In genomic region chr5:132300794-132301193, GRCm38 (mm10) we compare ENCODE assay signal across 22 mouse cellular contexts.
A peak's percentile ranks its signal among the peaks of the same experiment; 100 is the strongest.
DNase-seq lines count a peak whose midpoint lies in the region; ATAC-seq and TF ChIP-seq lines count a peak whose summit lies in the region.
"Had no signal": no experiment of that assay in that cellular context is flagged by ENCODE, and none has a peak within 500 bp of the region (broad histone marks: within the 10 kb centered on the region; RNA-seq: fewer than 3 reads in every experiment).

No protein-coding gene starts in this region.

- H3K4me3 ChIP-seq in kidney, postnatal 0 days (replicated peaks; ENCODE audit: low read depth, low read length), result no peak overlapping the region
- no peak overlapping the region for H3K4me3 ChIP-seq in kidney, embryonic 16.5 days (ENCODE audit: low read length)
- no peak overlapping the region for H3K4me3 ChIP-seq in forebrain, embryonic 13.5 days
- H3K4me3 ChIP-seq: embryonic facial prominence, embryonic 10.5 days; embryonic facial prominence, embryonic 12.5 days had no signal

- ATAC-seq in kidney, postnatal 0 days (replicated peaks; ENCODE audit: low FRiP score, low read depth), result no peak
- ATAC-seq in kidney, embryonic 16.5 days (ENCODE audit: low FRiP score, low TSS enrichment), result no peak
- peak; percentile 83 for ATAC-seq in common myeloid progenitor, adult 5-6 weeks (replicated peaks; ENCODE audit: low read depth, poor library complexity, severe bottlenecking)
- peak; percentile 70 to 71; a peak in 3 of 4 replicates for ATAC-seq in hematopoietic stem cell, adult 5-6 weeks (replicated peaks in 1 of 2; ENCODE audit: insufficient read depth in 1 of 2, low FRiP score in 2 of 2, low TSS enrichment in 1 of 2, low read depth in 1 of 2, poor library complexity in 2 of 2, severe bottlenecking in 2 of 2)
- ATAC-seq in megakaryocyte progenitor cell, adult 5-6 weeks (replicated peaks; ENCODE audit: poor library complexity), result peak; percentile 61
- no peak for ATAC-seq in forebrain, embryonic 13.5 days
- ATAC-seq: activated CD4-positive, CD25-positive, alpha-beta regulatory T cell, adult 4 months; forebrain, embryonic 14.5 days; forebrain, embryonic 16.5 days; Patski had no signal

- no peaks in the 10 kb centered on the region for H3K36me3 ChIP-seq in kidney, postnatal 0 days (ENCODE audit: insufficient read depth, low read length)
- no peaks in the 10 kb centered on the region for H3K36me3 ChIP-seq in kidney, embryonic 16.5 days (ENCODE audit: insufficient read depth, low read length)
- no peaks in the 10 kb centered on the region for H3K36me3 ChIP-seq in forebrain, embryonic 13.5 days (ENCODE audit: poor library complexity, severe bottlenecking)
- H3K36me3 ChIP-seq: embryonic facial prominence, embryonic 10.5 days; embryonic facial prominence, embryonic 12.5 days had no signal

- no peak for TF ChIP-seq CTCF in kidney, postnatal 0 days (IDR thresholded peaks at IDR 0.05; ENCODE audit: low read depth)

- H3K9me3 ChIP-seq in kidney, postnatal 0 days (replicated peaks; ENCODE audit: low read length), result no peaks in the 10 kb centered on the region
- no peaks in the 10 kb centered on the region for H3K9me3 ChIP-seq in kidney, embryonic 16.5 days (ENCODE audit: low read length)
- no peaks in the 10 kb centered on the region for H3K9me3 ChIP-seq in forebrain, embryonic 13.5 days (replicated peaks)
- H3K9me3 ChIP-seq: embryonic facial prominence, embryonic 10.5 days; embryonic facial prominence, embryonic 12.5 days had no signal

- intact Hi-C loops in left cerebral cortex, postnatal 10 days (cut with DNase I), result no loop called here

- 0 out of 2 replicates have a peak, but pooled peaks cover 2% of the 10 kb centered on the region for H3K4me1 ChIP-seq in kidney, postnatal 0 days (replicated peaks; ENCODE audit: insufficient read depth, low read length)
- peaks cover 26% of the 10 kb centered on the region for H3K4me1 ChIP-seq in kidney, embryonic 16.5 days (ENCODE audit: insufficient read depth, low read length)
- peaks cover 71% of the 10 kb centered on the region for H3K4me1 ChIP-seq in forebrain, embryonic 13.5 days

- peak; percentile 34 for DNase-seq in kidney, postnatal 0 days (ENCODE audit: low spot score)
- DNase-seq in thymus, postnatal 10 days (ENCODE audit: low spot score in 2 of 2), result no peak
- DNase-seq in left cerebral cortex, postnatal 10 days (ENCODE audit: extremely low spot score in 1 of 2, low spot score in 2 of 2), result no peak
- DNase-seq: adrenal gland, adult 8-10 months; adrenal gland, postnatal 14 days; cerebellum, adult 11 months; cerebellum, adult 18-20 months; cerebellum, adult 8-10 months; cerebellum, adult 9-11 months; cerebellum, postnatal 14 days; cerebellum, postnatal 36 days had no signal

- no peaks in the 10 kb centered on the region for H3K27me3 ChIP-seq in kidney, postnatal 0 days (ENCODE audit: insufficient read depth, low read length)
- H3K27me3 ChIP-seq in kidney, embryonic 16.5 days (ENCODE audit: insufficient read depth, low read length), result no peaks in the 10 kb centered on the region
- no peaks in the 10 kb centered on the region for H3K27me3 ChIP-seq in forebrain, embryonic 13.5 days
- H3K27me3 ChIP-seq: embryonic facial prominence, embryonic 12.5 days had no signal

- H3K9ac ChIP-seq in kidney, postnatal 0 days (ENCODE audit: low read depth, low read length), result no peak overlapping the region
- no peak overlapping the region for H3K9ac ChIP-seq in kidney, embryonic 16.5 days (replicated peaks; ENCODE audit: low read length)
- H3K9ac ChIP-seq in forebrain, embryonic 13.5 days, result no peak overlapping the region
- H3K9ac ChIP-seq: embryonic facial prominence, embryonic 12.5 days had no signal

- WGBS in kidney, postnatal 0 days, result 30% methylated on average over 4 of the region's 4 CpGs
- 29% methylated on average over 4 of the region's 4 CpGs for WGBS in kidney, embryonic 16.5 days
- WGBS in forebrain, embryonic 13.5 days, result 69% methylated on average over 4 of the region's 4 CpGs

- no peak overlapping the region for H3K4me2 ChIP-seq in kidney, postnatal 0 days (ENCODE audit: low read length)
- no peak overlapping the region for H3K4me2 ChIP-seq in kidney, embryonic 16.5 days (replicated peaks; ENCODE audit: low read depth, low read length)
- no peak overlapping the region for H3K4me2 ChIP-seq in forebrain, embryonic 13.5 days
- H3K4me2 ChIP-seq: embryonic facial prominence, embryonic 12.5 days had no signal

- no peak overlapping the region for H3K27ac ChIP-seq in kidney, postnatal 0 days
- no peak overlapping the region for H3K27ac ChIP-seq in kidney, embryonic 16.5 days (ENCODE audit: low read length)
- H3K27ac ChIP-seq in forebrain, embryonic 13.5 days, result no peak overlapping the region
- H3K27ac ChIP-seq: embryonic facial prominence, embryonic 10.5 days; embryonic facial prominence, embryonic 12.5 days had no signal

Comparison
In these comparisons a context has a peak if more than half of its experiments do, and no peak if none do; other contexts are left out.
1. ATAC-seq: peak in common myeloid progenitor, adult 5-6 weeks (single experiment), hematopoietic stem cell, adult 5-6 weeks (2 of 2) and megakaryocyte progenitor cell, adult 5-6 weeks (single experiment); none in kidney, postnatal 0 days (single experiment), kidney, embryonic 16.5 days (single experiment) and forebrain, embryonic 13.5 days (single experiment).